Mouse (Mus musculus): ENCODE data around the gene Cstad. TPM values are rescaled to one million over a fixed set of nuclear protein-coding genes. Genes with fewer than 3 reads are reported as not detected.

Gene Cstad
- total RNA-seq, 2 experiments from 2014 or later = 5.0 to 5.9 TPM

DNA sequence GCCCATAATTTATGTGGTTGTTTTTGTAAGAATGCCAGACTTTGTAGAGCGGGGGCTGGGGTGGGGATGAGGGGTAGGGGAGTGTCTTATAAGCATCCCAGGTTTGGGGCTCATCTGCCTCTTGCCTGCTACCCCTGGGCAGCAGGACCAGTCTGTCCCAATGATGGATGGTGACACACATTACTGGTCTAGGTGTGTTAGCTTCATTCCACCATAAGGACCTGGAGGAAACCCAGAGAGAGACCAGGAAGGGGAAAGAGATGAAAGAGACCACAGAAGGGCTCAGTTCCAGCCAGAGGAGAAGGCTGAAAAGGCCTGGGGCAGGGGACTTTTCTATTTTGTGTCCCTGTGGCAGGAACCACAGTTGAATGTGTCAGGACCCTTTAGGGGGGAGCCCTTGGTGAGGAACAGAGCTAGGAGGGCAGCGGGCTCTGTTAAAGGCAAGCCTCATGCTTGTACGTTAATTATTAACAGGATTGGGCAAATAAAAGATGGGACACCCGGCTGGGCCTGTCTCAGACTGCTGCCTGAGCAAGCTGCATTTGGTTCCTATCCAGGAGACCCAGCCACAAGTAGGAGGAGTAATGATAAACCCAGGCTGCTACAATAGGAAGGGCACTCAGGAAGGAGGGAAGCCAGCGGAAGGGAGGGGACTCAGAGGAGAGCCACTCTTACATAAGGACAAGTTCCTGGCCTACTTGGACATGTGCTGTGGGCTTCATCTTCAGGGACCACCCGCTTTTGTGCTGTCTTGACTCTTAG lies 23.8 kb downstream of the Cstad start:
- intact Hi-C loops (cut with DNase I; ENCODE audit: low total_unique reads) = no loop called here
- DNase-seq = no peak

DNA sequence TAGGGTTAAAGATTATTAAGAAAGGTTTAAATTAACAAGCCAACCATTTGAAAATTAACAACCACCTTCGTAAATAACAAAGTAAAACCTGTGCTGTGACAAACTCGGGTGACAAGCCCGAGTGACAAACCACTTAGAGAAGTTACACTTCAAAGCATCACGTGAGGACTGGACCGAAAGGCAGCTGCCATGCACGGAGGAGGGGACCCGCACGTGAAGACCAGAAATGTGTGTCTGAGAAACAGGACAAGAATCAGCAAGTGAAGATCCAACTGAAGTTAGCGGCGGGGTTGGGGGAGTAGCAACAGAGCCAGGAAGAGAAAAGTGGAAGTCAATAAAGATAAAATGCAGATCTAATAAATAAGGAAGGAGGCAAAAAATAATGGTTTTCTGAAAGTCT lies 29.0 kb downstream of the Cstad start:
- intact Hi-C loops (cut with DNase I; ENCODE audit: low total_unique reads) = no loop called here
- DNase-seq = no peak

DNA sequence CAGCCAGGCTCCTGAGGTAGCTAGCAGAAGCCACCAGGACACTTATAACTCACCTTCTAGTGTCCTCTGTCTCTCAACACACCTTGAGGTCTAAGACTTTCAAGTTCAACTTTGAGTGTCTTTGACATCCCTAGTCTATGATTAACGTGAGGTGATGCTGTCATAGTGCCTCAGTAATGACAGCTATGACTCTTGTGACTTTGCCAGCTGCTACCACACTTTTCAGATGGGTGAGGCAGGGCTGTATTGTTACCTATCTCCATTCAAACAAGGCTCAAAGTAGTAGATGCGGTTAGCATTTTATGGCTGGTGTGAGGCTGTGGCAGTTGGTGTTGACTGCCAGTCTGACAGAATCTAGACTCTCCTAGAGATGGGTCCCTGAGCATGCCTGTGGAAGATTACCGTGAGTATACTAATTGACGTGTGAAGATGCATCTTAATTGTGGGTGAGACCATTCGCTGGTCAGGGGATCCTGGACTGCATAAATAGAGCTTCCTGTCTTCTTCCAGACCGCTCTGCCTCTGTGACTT lies 30.5 kb downstream of the Cstad start:
- intact Hi-C loops (cut with DNase I; ENCODE audit: low total_unique reads) = no loop called here
- no peak for DNase-seq

DNA sequence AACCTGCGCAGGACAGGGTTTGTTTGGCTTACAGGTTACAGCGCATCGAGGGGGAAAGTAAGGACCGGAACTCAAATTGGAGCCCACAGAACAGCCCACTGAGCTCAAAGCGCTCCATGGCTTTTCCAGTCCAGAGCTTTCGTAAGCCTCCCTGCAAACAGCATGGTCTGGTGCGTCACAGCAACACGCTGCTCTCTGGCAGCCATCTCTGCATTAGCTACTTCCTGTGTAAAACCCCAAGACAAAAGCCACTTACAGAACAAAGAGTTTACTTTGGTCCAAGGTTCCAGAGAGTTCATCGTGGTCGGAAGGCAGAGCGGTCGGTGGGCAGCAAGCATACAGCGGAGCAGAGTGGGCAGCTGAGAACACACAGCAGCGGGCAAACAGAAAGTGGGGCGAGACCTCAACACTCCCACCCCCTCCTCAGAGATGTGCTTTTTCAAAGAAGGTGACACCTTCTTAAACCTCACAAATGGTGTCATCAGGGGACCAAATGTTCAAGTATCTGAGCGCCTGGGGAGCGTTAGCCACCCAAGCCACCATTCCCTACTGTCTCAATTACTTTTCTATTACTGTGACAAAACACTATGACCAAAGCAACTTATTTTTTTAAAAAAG lies 31.3 kb downstream of the Cstad start:
- intact Hi-C loops (cut with DNase I; ENCODE audit: low total_unique reads) = no loop called here
- no peak for DNase-seq

DNA sequence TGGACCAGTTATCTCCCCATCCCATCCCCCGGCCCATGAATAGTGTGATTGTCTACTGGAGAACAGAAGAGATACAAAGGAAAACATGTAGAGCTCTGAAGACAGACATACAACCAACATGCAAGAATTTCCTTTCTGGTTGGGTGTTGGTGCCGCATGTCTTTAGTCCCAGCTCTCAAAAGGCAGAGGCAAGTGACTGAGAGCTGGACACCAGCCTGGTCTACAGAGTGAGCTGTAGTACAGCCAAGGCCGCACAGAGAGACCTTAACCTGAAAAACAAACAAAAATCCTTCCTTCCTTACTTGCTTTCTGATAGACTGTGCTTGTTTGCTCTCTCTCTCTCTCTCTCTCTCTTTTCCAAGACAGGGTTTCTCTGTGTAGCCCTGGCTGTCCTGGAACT lies 32.5 kb downstream of the Cstad start:
- intact Hi-C loops (cut with DNase I; ENCODE audit: low total_unique reads) = no loop called here
- no peak for DNase-seq

DNA sequence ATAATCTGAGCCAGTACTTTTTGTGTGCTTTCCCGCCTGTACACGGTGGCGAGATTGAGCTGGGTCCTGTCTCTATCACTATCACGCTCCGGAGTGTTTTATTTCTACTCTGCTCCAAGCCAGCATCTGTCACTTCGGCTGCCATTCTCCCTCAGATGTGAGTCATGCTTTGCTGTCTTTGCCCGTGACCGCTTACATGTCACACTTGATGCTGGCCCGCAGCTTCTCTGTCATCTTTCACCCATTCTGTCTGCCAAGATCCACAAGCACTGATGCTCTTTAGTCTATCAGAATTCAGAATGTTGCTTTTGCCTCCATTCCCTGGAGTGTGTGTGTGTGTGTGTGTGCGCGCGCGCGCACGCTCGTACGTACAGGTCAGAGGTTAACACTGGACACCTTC lies 33.5 kb downstream of the Cstad start:
- intact Hi-C loops (cut with DNase I; ENCODE audit: low total_unique reads) = no loop called here
- DNase-seq = no peak

DNA sequence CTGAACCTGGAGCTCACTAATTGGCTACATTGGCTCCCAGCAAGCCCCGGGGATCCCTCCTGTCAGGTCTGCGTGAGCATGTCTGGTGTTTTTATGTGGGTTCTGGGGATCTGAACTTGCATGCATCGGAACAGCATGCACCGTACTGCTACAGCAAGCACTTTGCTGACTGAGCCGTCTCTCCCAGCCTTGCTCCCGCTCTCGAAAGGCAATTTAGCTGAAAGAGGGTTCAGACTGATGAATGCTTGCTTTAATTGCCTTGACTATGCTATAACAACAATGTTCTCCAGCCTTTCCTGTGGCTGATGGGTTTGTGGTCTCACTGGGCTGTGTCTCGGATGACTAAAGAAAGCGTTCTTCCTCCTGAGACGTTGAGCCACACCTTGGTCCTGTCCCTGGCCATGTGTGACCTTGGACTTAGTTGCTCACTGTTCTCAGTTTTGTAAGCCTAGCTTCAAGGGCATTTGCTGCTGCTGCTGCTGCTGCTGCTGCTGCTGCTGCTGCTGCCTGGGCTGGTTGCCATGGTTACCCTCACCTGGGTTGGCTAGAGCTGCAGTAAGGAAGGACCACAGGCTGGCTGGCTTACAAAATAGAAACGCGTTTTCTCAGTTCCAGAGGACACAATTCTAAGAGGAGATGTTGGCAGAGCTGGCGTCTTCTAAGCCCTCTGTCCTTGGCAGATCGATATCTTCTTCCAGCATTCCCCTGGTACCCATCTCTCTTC lies 34.4 kb downstream of the Cstad start:
- no peak for DNase-seq
- intact Hi-C loops (cut with DNase I; ENCODE audit: low total_unique reads) = no loop called here

DNA sequence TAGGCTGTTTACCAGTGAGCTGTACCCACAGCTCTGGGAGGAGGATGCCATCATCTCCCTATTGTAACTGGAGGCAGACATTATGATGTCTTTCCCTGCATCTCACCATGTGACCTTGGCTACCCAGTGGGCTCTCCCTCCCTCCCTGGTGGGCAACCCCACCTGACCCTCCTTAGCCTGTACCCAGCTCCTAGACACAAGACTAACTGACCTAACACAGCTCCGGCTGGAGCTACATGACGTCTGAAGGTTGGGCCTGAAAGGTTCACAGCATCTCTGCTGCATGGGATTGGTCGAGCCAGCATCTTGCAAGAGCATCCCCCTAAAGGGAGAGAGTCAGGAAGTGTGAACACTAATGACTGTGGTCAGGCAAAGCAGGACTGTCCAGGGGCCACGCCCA lies 35.0 kb downstream of the Cstad start:
- no peak for DNase-seq
- intact Hi-C loops (cut with DNase I; ENCODE audit: low total_unique reads) = no loop called here

DNA sequence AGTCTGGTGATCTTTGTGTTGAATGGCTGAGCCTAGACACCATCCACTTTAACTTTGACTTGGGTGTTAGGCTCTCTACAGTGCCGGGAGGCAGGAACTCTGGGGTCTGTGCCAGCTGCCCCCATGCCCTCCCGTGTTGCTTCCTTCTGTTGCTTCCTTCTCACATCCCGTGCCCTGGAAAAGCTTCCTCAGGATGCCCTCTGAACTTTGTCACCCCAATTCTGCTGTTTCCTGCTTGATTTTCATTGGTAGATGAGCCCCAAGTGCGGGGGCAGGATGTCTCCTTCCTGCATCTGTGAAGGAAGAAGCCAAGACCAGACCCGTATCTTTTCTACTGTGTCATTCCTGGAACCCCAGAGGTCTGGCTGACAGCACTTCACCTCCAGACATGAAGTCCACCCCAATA lies 41.4 kb downstream of the Cstad start:
- DNase-seq = no peak
- intact Hi-C loops (cut with DNase I; ENCODE audit: low total_unique reads) = no loop called here

DNA sequence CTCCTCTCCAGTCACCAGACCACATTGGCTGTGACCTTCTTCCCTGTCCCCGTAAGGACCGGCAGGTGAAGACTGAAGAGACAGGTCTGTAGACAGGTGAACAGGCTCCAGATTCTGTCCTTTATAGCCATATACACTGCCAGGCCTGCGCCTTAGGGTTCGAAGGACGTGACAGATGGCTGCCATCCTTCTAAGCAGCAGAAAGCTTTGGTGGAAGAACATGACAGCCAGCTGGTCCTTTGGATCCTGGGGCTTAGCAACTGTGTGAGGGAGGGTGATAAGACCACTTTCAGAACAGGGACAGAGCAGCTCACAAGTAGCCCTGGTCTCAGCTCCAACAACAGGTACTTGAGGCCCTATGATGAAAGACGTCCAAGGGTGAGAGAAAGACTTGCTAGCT lies 43.2 kb downstream of the Cstad start:
- DNase-seq = no peak
- intact Hi-C loops (cut with DNase I; ENCODE audit: low total_unique reads) = no loop called here

DNA sequence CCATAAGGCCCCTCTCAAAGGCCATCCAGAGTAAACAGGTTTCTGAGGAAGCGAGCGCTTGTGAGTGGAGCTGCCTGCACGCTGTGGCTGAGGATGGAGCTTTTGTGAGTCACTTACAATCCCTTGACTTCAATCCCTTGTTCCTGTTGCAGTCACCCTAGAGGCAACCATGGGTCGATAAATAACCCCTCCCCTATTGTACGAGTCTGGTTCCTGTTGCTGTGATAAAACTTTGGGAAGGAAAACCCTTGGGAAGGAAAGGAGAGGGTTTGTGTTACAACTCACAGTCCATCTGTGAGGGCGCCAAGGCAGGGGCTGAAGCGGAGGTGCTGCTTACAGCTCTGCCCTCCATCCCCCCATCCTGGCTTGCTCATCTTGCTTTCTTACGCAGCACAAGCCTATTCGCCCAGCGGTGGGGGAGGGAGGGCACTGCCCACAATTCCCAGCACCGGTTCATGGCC lies 45.2 kb downstream of the Cstad start:
- intact Hi-C loops (cut with DNase I; ENCODE audit: low total_unique reads) = no loop called here

DNA sequence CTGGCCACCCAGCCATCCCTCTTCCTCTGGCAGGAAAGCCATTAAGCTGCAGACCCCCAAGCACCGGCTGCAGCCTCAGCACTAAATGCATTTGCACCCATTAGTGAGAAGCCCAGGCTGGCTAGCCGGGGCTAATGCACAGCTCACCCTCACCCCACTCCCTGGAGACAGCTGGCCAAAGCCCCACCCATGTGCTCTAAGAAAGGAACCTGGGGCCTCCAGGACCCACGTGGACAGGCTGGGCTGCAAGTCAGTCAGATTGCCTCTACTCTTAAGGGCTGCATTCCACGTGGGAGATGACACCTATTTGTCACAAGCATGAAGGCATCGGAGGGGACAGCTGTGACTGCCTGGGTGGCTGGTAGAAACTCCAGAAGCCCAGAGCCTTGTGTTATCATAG lies 48.0 kb downstream of the Cstad start:
- intact Hi-C loops (cut with DNase I; ENCODE audit: low total_unique reads) = no loop called here

More for the DNA sequence above, 45.2 kb downstream of the Cstad start:
- no peak for DNase-seq

DNA sequence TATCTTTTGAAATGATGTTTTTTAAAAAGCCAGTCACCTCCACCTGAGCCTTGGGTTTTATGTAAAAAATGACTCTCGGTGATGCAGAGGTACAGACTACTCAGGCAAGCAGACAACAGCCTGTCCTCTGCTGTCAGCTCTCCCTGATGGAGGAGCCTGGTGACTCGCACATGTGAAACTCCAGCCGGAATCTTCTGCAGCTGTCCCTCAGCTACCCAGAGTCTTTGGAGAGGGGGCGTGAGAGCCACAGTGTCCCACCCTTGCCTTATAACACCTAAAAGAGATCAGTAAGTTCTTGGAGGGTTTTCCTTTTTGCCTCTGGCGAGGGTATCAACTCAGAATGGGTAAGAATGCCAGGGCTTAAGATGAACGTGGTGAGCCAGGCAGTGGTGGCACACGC lies 48.6 kb downstream of the Cstad start:
- DNase-seq = no peak

More for the DNA sequence above, 48.0 kb downstream of the Cstad start:
- DNase-seq = no peak

DNA sequence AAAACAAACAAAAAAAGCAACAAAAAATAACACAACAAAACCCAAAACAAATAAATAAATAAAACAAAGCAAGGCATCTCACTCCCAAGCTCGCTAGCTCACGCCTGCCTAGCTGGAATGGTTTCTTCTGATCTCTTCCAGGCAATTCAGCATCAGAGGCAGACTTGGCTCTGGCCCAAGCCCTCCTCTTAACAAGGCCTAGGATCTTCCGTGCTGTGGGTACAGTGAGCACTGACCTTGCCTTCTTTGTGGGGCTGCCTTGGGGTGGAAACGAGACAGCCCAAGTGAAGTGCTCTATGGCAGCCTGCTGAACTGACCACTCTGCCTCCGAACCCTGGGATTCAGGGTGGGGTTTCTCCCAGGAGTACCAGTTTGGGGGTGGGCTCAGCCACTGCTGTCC lies 52.0 kb downstream of the Cstad start:
- intact Hi-C loops (cut with DNase I; ENCODE audit: low total_unique reads) = no loop called here
- DNase-seq = peak; percentile 80

More for the DNA sequence above, 48.6 kb downstream of the Cstad start:
- intact Hi-C loops (cut with DNase I; ENCODE audit: low total_unique reads) = no loop called here

DNA sequence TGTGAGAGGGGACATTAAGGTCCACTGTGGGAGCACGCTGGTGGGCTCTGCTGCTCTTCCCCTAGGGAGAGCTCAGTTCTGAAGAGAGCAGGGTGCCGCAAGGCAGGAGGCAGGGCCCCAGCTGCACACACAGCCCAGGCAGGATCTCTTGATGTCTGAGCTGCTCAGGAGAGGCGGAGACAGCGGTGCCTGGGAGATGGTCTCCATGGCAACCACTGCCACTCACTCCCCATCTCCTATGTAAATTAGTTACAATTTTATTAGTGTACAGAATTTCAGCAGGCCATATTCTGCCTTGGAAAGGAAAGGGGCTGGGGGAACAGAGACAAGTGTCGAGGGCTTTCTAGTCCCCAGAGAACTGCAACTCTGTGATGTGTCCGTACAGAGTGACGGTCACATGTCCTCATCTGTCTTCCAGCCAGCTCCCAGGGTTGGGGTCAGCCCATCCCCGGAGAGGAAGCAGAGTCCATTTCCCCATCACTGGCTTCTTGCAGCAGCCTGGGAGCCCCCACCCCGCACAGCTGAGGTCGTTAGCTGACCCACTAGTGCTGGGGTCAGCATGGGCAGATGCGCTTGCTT lies 52.6 kb downstream of the Cstad start:
- intact Hi-C loops (cut with DNase I; ENCODE audit: low total_unique reads) = no loop called here
- DNase-seq = no peak

DNA sequence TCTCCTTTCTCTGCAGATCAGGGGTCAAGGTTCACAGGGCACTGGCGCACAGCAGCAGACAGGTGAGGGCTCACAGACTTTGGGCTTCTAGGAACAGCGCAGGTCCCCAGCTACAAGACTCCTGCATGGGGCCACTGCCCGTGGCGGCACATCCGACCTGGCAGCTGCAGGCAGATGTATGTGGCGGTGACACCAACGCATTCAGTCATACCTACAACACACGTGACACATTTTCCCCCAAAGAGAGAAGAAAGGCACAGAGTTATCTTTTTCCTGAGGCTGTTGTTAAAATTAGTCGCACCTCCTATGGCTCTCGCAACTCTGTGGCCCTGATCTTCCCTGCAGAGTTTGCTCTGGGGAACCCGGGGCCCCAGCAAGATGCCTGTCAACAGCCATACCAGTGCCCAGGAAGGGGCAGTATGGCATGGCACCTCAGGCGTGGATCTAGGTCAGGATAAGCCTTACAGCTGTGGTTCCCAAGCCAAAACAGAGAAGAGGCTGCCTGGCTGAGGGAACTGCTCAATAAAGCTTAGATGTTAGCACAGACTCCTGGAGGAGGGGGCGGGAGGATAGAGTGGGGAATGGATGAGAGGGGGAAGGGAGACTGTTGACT lies 53.1 kb downstream of the Cstad start:
- DNase-seq = no peak
- intact Hi-C loops (cut with DNase I; ENCODE audit: low total_unique reads) = no loop called here

DNA sequence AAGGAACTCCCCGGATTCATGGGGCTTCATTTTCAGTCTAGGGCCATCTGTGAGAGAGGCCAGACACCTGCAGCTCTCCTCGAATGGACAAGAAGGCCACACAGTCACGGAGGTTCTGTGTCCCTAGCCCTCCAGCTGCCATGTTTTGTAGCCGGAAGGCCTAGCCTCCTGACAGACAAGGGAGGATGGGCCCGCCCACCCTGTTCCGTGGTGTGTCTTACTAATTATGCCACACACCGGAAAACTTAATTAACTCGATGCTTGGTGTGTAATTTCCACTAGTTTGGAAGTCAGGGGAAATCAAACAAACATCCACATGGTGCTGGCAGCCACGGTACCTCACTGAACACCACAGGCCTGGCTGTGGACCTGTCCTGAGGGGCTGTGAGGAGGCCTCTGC lies 55.4 kb downstream of the Cstad start:
- intact Hi-C loops (cut with DNase I; ENCODE audit: low total_unique reads) = no loop called here
- no peak for DNase-seq

DNA sequence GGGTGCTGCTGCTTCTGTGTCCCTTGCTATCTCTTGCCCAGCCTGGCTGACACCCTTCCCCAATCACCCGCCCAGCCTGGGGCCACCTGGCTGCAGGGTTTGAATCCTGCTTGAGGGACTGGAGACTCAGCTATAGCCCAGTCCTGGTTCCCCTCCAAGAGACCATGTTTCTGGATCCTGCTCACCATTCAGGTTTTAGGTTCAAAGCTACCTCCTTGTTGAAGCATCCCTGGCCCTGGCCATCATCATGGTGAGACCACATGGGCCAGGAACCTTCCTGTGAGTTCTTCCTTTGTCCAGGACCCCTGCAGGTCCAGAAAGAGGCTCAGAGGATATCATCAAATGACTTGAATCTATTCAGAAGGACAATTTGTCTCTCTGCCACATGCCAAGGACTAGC lies 57.0 kb downstream of the Cstad start:
- intact Hi-C loops (cut with DNase I; ENCODE audit: low total_unique reads) = no loop called here
- no peak for DNase-seq

DNA sequence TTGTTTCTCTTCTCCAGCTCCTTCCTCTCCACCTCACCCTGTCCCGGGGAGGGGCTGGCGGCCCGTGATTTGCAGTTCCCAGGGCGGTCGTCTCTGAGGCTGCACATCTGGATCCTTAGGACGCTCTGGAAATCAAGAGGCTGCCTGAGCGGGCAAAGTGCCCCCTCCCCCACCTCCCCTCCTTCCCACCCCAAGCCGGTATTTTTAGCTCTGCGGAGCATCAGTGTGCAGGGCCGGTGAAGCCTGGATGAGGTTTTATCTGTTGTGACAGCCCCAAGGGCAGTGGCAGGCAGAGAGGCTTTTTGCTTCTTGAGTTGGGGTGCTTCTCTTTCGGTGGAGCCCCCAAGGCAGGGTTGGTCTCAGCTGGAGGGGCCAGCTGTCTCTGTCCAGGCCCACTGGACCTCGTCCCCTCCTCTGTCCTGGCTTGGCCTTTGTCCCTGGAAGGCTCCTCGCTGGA lies 57.8 kb downstream of the Cstad start:
- intact Hi-C loops (cut with DNase I; ENCODE audit: low total_unique reads) = no loop called here
- peak; percentile 83 for DNase-seq

DNA sequence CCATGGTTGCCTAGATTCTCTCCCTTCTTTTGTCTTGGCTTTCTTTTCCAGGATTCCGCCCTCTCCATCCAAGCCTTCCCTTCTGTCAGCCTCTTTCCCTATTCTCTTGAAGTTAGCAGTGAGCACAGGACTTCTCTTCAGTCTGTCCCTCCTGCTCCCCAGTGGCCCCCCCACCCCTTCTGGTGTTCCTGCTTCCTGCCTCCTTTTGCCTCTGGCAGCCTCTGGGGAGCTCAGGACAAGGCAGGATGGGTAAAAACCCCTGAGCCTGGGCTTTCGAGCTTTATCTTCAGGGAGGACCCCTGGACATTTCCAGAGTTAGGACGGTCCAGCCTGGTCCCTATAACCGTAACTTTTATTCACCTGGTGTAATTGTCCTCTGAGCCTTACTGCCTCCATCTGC lies 58.2 kb downstream of the Cstad start:
- DNase-seq = no peak
- intact Hi-C loops (cut with DNase I; ENCODE audit: low total_unique reads) = no loop called here

Measured in gastrocnemius, postnatal 14 days (tissue).